Mouse (Mus musculus): ENCODE data around the gene Plgrkt. TPM values are rescaled to one million over a fixed set of nuclear protein-coding genes. Genes with fewer than 3 reads are reported as not detected.
A peak's percentile ranks its signal among the peaks of the same experiment; 100 is the strongest.

Plgrkt gene
- polyA plus RNA-seq, 1 experiment from 2014 or later: 82.4 TPM

- Histone ChIP-seq H3K27ac (ENCODE audit: low read length) (no peak within 1 kb of the TSS), H3K4me1 (ENCODE audit: control insufficient read depth, insufficient read depth, low read length) (peaks cover 6% of the 10 kb centered on the region; the same call in 1 of the 2 replicates), H3K9ac (ENCODE audit: low read depth, low read length) (no peak within 1 kb of the TSS), H3K36me3 (ENCODE audit: control insufficient read depth, insufficient read depth, low read length) (no peaks in the 10 kb centered on the region), H3K4me3 (ENCODE audit: low read depth, low read length) (peak within 1 kb of the TSS; percentile 31), H3K9me3 (replicated peaks; ENCODE audit: control insufficient read depth, low read length, poor library complexity, severe bottlenecking) (no peaks in the 10 kb centered on the region), H3K4me2 (ENCODE audit: low read length) (peak within 1 kb of the TSS; percentile 60), H3K27me3 (ENCODE audit: control insufficient read depth, insufficient read depth, low read depth, low read length) (peaks cover 3% of the 10 kb centered on the region; the same call in 1 of the 2 replicates)
- 7% methylated on average over 28 of the region's 31 CpGs for WGBS
- peak; percentile 54 for ATAC-seq
These were observed 41.9 kb downstream of the Plgrkt start, which contains the start of gene Insl6 for GRCm38 (mm10) chr19:29325053-29325851. Gene Insl6, minus strand, starts transcription at chr19:29325356.

GRCm38 (mm10) chr19:29323416-29324049, 43.7 kb downstream of the Plgrkt start:
- H3K4me3 ChIP-seq (ENCODE audit: low read depth, low read length): no peak overlapping the region
- no peak for ATAC-seq
- H3K9me3 ChIP-seq (replicated peaks; ENCODE audit: control insufficient read depth, low read length, poor library complexity, severe bottlenecking): no peaks in the 10 kb centered on the region
- H3K4me2 ChIP-seq (ENCODE audit: low read length): no peak overlapping the region
- WGBS: 82% methylated on average over 8 of the region's 8 CpGs
- H3K36me3 ChIP-seq (ENCODE audit: control insufficient read depth, insufficient read depth, low read length): no peaks in the 10 kb centered on the region
- no peak overlapping the region for H3K9ac ChIP-seq (ENCODE audit: low read depth, low read length)
- peaks cover 3% of the 10 kb centered on the region; the same call in 1 of the 2 replicates for H3K27me3 ChIP-seq (ENCODE audit: control insufficient read depth, insufficient read depth, low read depth, low read length)
- no peak overlapping the region for H3K27ac ChIP-seq (ENCODE audit: low read length)
- peaks cover 6% of the 10 kb centered on the region; the same call in 1 of the 2 replicates for H3K4me1 ChIP-seq (ENCODE audit: control insufficient read depth, insufficient read depth, low read length)

GRCm38 (mm10) chr19:29312661-29313060, 54.5 kb downstream of the Plgrkt start:
- 48% methylated on average over 7 of the region's 7 CpGs for WGBS
- H3K9ac ChIP-seq (ENCODE audit: low read depth, low read length): no peak overlapping the region

GRCm38 (mm10) chr19:29311791-29312190, 55.4 kb downstream of the Plgrkt start:
- 94% methylated on average over 8 of the region's 8 CpGs for WGBS
- no peak overlapping the region for H3K4me2 ChIP-seq (ENCODE audit: low read length)
- H3K27ac ChIP-seq (ENCODE audit: low read length): no peak overlapping the region
- H3K9me3 ChIP-seq (replicated peaks; ENCODE audit: control insufficient read depth, low read length, poor library complexity, severe bottlenecking): peaks cover 9% of the 10 kb centered on the region; the same call in 1 of the 2 replicates
- no peaks in the 10 kb centered on the region for H3K4me1 ChIP-seq (ENCODE audit: control insufficient read depth, insufficient read depth, low read length)
- no peak overlapping the region for H3K9ac ChIP-seq (ENCODE audit: low read depth, low read length)
- no peak for ATAC-seq
- peaks cover 27% of the 10 kb centered on the region for H3K36me3 ChIP-seq (ENCODE audit: control insufficient read depth, insufficient read depth, low read length)
- H3K27me3 ChIP-seq (ENCODE audit: control insufficient read depth, insufficient read depth, low read depth, low read length): no peaks in the 10 kb centered on the region
- no peak overlapping the region for H3K4me3 ChIP-seq (ENCODE audit: low read depth, low read length)

More at GRCm38 (mm10) chr19:29312661-29313060, 54.5 kb downstream of the Plgrkt start:
- peaks cover 27% of the 10 kb centered on the region for H3K36me3 ChIP-seq (ENCODE audit: control insufficient read depth, insufficient read depth, low read length)
- peaks cover 11% of the 10 kb centered on the region; the same call in 1 of the 2 replicates for H3K9me3 ChIP-seq (replicated peaks; ENCODE audit: control insufficient read depth, low read length, poor library complexity, severe bottlenecking)
- H3K27me3 ChIP-seq (ENCODE audit: control insufficient read depth, insufficient read depth, low read depth, low read length): no peaks in the 10 kb centered on the region
- no peak overlapping the region for H3K4me3 ChIP-seq (ENCODE audit: low read depth, low read length)
- no peak overlapping the region for H3K4me2 ChIP-seq (ENCODE audit: low read length)
- H3K4me1 ChIP-seq (ENCODE audit: control insufficient read depth, insufficient read depth, low read length): no peaks in the 10 kb centered on the region
- no peak for ATAC-seq
- no peak overlapping the region for H3K27ac ChIP-seq (ENCODE audit: low read length)

- H3K4me2 ChIP-seq (ENCODE audit: low read length): no peak overlapping the region
- ATAC-seq: no peak
- H3K4me3 ChIP-seq (ENCODE audit: low read depth, low read length): no peak overlapping the region
- H3K27me3 ChIP-seq (ENCODE audit: control insufficient read depth, insufficient read depth, low read depth, low read length): no peaks in the 10 kb centered on the region
- 0 out of 2 replicates have a peak, but pooled peaks cover 3% of the 10 kb centered on the region for H3K4me1 ChIP-seq (ENCODE audit: control insufficient read depth, insufficient read depth, low read length)
- H3K36me3 ChIP-seq (ENCODE audit: control insufficient read depth, insufficient read depth, low read length): peaks cover 20% of the 10 kb centered on the region
- no peak overlapping the region for H3K9ac ChIP-seq (ENCODE audit: low read depth, low read length)
- H3K9me3 ChIP-seq (replicated peaks; ENCODE audit: control insufficient read depth, low read length, poor library complexity, severe bottlenecking): no peaks in the 10 kb centered on the region
- H3K27ac ChIP-seq (ENCODE audit: low read length): no peak overlapping the region
These were observed 58.4 kb downstream of the Plgrkt start for GRCm38 (mm10) chr19:29308832-29309231.

- H3K36me3 ChIP-seq (ENCODE audit: control insufficient read depth, insufficient read depth, low read length): peaks cover 19% of the 10 kb centered on the region
- WGBS: 97% methylated on average over 2 of the region's 2 CpGs
- no peak overlapping the region for H3K4me2 ChIP-seq (ENCODE audit: low read length)
- 0 out of 2 replicates have a peak, but pooled peaks cover 3% of the 10 kb centered on the region for H3K4me1 ChIP-seq (ENCODE audit: control insufficient read depth, insufficient read depth, low read length)
- ATAC-seq: no peak
- H3K9ac ChIP-seq (ENCODE audit: low read depth, low read length): no peak overlapping the region
- H3K4me3 ChIP-seq (ENCODE audit: low read depth, low read length): no peak overlapping the region
- H3K27me3 ChIP-seq (ENCODE audit: control insufficient read depth, insufficient read depth, low read depth, low read length): no peaks in the 10 kb centered on the region
- H3K9me3 ChIP-seq (replicated peaks; ENCODE audit: control insufficient read depth, low read length, poor library complexity, severe bottlenecking): no peaks in the 10 kb centered on the region
- no peak overlapping the region for H3K27ac ChIP-seq (ENCODE audit: low read length)
These were observed 65.1 kb downstream of the Plgrkt start for GRCm38 (mm10) chr19:29302119-29302518.

GRCm38 (mm10) chr19:29300919-29301318, 66.3 kb downstream of the Plgrkt start:
- peaks cover 22% of the 10 kb centered on the region for H3K36me3 ChIP-seq (ENCODE audit: control insufficient read depth, insufficient read depth, low read length)
- H3K4me3 ChIP-seq (ENCODE audit: low read depth, low read length): no peak overlapping the region
- WGBS: 87% methylated on average over 13 of the region's 13 CpGs
- no peak overlapping the region for H3K9ac ChIP-seq (ENCODE audit: low read depth, low read length)
- no peaks in the 10 kb centered on the region for H3K27me3 ChIP-seq (ENCODE audit: control insufficient read depth, insufficient read depth, low read depth, low read length)
- 0 out of 2 replicates have a peak, but pooled peaks cover 3% of the 10 kb centered on the region for H3K4me1 ChIP-seq (ENCODE audit: control insufficient read depth, insufficient read depth, low read length)
- no peak overlapping the region for H3K27ac ChIP-seq (ENCODE audit: low read length)
- no peak for ATAC-seq
- no peak overlapping the region for H3K4me2 ChIP-seq (ENCODE audit: low read length)
- no peaks in the 10 kb centered on the region for H3K9me3 ChIP-seq (replicated peaks; ENCODE audit: control insufficient read depth, low read length, poor library complexity, severe bottlenecking)

Measured in midbrain, embryonic 16.5 days (tissue).